Mouse (Mus musculus) bone marrow, adult 2 months (tissue): ENCODE results near the gene Izumo1r.

Experiments
- CTCF ChIP-seq: fragments of 200-500 bp; IDR thresholded peaks from 2 replicates; pipeline ENCODE4 v1.5.1; 2011; ENCODE audit warnings: low read length, control low read depth; ENCODE audit not compliant: control insufficient read depth, insufficient read depth
- POLR2A ChIP-seq: fragments of 200-500 bp; IDR thresholded peaks from 2 replicates; pipeline ENCODE4 v1.6.1; 2011; ENCODE audit warnings: low read depth, mild to moderate bottlenecking, control low read depth, low read length, borderline replicate concordance; ENCODE audit not compliant: control insufficient read depth

DNA sequence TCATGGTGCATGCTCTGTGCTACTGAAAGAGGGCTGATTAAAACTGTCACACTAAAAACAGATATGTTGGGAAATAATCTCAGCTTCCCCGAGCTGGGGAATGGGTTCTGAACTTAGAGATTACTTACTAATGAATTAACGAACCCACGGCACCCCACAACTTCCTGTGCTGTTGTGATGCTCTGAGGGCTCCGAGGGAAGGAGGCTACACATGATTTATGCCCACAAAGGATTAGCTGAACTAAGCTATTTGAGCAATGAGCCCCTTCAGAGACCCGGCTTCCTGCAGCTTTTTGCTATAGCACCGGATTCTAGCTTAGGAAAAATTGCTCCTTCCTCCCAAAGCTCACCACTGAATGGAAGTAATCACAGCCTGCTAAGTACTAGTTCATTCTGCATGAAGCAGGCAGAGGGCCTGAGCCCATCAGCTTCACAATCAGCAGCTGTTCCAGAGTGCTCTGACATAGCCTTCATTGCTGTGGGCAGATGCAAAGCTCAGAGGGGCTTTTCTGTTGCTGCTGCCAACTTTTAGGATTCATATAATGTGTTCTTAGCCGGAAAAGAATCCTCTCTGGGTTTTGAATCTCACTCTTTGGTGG, 8.4 kb downstream of the Izumo1r start:
- TF ChIP-seq POLR2A (no peak), CTCF (no peak)
